Mouse (Mus musculus): Measurements from ENCODE around the gene Dclk3.

DNA sequence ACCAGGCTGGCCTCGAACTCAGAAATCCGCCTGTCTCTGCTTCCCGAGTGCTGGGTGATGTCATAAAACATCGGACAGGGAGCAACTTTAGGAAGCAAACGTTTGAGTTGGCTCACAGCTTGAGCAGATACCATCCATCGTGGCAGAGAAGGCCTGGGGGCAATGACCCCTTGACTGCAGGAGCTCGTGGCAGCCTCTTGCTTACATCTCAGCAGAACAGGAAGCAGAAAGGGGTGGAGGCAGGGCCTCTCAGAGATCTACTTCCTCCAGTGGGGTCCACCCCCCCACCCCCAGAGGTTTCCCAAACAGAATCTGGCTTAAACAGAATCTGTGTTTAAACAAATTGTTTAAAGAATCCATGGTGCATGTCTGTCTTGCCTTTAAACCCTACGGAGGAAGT, 20.6 kb downstream of the Dclk3 start:
- no peak for TF ChIP-seq CTCF (IDR thresholded peaks at IDR 0.05; ENCODE audit: control insufficient read depth, insufficient read depth, low read length)
- no peak for TF ChIP-seq POLR2A (IDR thresholded peaks at IDR 0.05; ENCODE audit: borderline replicate concordance, control insufficient read depth, low read depth, low read length)
